25 mouse cellular contexts compared by ENCODE assay signal in genomic region chr9:73896210-73896609, GRCm38 (mm10).
A peak's percentile ranks its signal among the peaks of the same experiment; 100 is the strongest.
DNase-seq lines count a peak whose midpoint lies in the region; ATAC-seq lines count a peak whose summit lies in the region.
"Had no signal": no experiment of that assay in that cellular context is flagged by ENCODE, and none has a peak within 500 bp of the region (broad histone marks: within the 10 kb centered on the region; RNA-seq: fewer than 3 reads in every experiment).

No protein-coding gene starts in this region.

- H3K4me2 ChIP-seq in hindbrain, embryonic 16.5 days (ENCODE audit: low read length): no peak overlapping the region
- no peak overlapping the region for H3K4me2 ChIP-seq in hindbrain, embryonic 11.5 days (replicated peaks; ENCODE audit: low read depth, low read length)
- H3K4me2 ChIP-seq: forebrain, embryonic 12.5 days; heart, embryonic 11.5 days; limb, embryonic 15.5 days; liver, embryonic 15.5 days; neural tube, embryonic 12.5 days had no signal

- H3K9ac ChIP-seq in hindbrain, embryonic 16.5 days (ENCODE audit: low read depth, low read length): no peak overlapping the region
- H3K9ac ChIP-seq in hindbrain, embryonic 11.5 days (ENCODE audit: low read depth, low read length): no peak overlapping the region
- H3K9ac ChIP-seq: forebrain, embryonic 12.5 days; limb, embryonic 15.5 days; liver, embryonic 15.5 days; neural tube, embryonic 12.5 days had no signal

- peak; percentile 68 for ATAC-seq in hindbrain, embryonic 16.5 days
- no peak for ATAC-seq in hindbrain, embryonic 11.5 days (ENCODE audit: low FRiP score)
- ATAC-seq: hindbrain, postnatal 0 days had no signal

- no peaks in the 10 kb centered on the region for H3K36me3 ChIP-seq in hindbrain, embryonic 16.5 days (ENCODE audit: control insufficient read depth, insufficient read depth, low read length)
- H3K36me3 ChIP-seq in hindbrain, embryonic 11.5 days (ENCODE audit: control insufficient read depth, insufficient read depth, low read length): no peaks in the 10 kb centered on the region
- H3K36me3 ChIP-seq: forebrain, embryonic 12.5 days; limb, embryonic 15.5 days; liver, embryonic 15.5 days; midbrain, embryonic 10.5 days; neural tube, embryonic 12.5 days had no signal

- no peaks in the 10 kb centered on the region for H3K27me3 ChIP-seq in hindbrain, embryonic 16.5 days (replicated peaks; ENCODE audit: control insufficient read depth, insufficient read depth, low read length)
- H3K27me3 ChIP-seq in hindbrain, embryonic 11.5 days (ENCODE audit: control insufficient read depth, insufficient read depth, low read length): no peaks in the 10 kb centered on the region
- H3K27me3 ChIP-seq: forebrain, embryonic 12.5 days; limb, embryonic 15.5 days; liver, embryonic 15.5 days; neural tube, embryonic 12.5 days had no signal

- H3K9me3 ChIP-seq in hindbrain, embryonic 16.5 days (ENCODE audit: control insufficient read depth, low read length): peaks cover 3% of the 10 kb centered on the region; the same call in 1 of the 2 replicates
- H3K9me3 ChIP-seq in hindbrain, embryonic 11.5 days (ENCODE audit: control insufficient read depth, low read length): no peaks in the 10 kb centered on the region
- H3K9me3 ChIP-seq: limb, embryonic 15.5 days had no signal

- 75% methylated on average over 3 of the region's 3 CpGs for WGBS in hindbrain, embryonic 16.5 days
- WGBS in hindbrain, embryonic 11.5 days: 91% methylated on average over 3 of the region's 3 CpGs

- no peak overlapping the region for H3K4me3 ChIP-seq in hindbrain, embryonic 16.5 days (ENCODE audit: low read length)
- no peak overlapping the region for H3K4me3 ChIP-seq in hindbrain, embryonic 11.5 days (ENCODE audit: low read depth, low read length)
- H3K4me3 ChIP-seq: forebrain, embryonic 12.5 days; gastrocnemius, adult 2 months; limb, embryonic 15.5 days; liver, embryonic 15.5 days; midbrain, embryonic 10.5 days; neural tube, embryonic 12.5 days had no signal

- no peaks in the 10 kb centered on the region for H3K4me1 ChIP-seq in hindbrain, embryonic 16.5 days (ENCODE audit: control insufficient read depth, insufficient read depth, low read depth, low read length)
- no peaks in the 10 kb centered on the region for H3K4me1 ChIP-seq in hindbrain, embryonic 11.5 days (replicated peaks; ENCODE audit: control insufficient read depth, insufficient read depth, low read length)
- H3K4me1 ChIP-seq: forebrain, embryonic 12.5 days; limb, embryonic 15.5 days; liver, embryonic 15.5 days; midbrain, embryonic 10.5 days; neural tube, embryonic 12.5 days had no signal

- DNase-seq in hindbrain, embryonic 11.5 days (ENCODE audit: low spot score): no peak
- DNase-seq in retina, adult 2 months (ENCODE audit: low read depth, low spot score): peak; percentile 8
- no peak for DNase-seq in retina, embryonic 14.5 days (ENCODE audit: low spot score)
- peak; percentile 20 for DNase-seq in forelimb bud, embryonic 11.5 days (ENCODE audit: low read depth, low spot score)
- no peak for DNase-seq in heart, adult 18-20 months
- no peak for DNase-seq in spleen, postnatal 4 days (ENCODE audit: low spot score in 2 of 2)
- DNase-seq: adrenal gland, postnatal 14 days; cerebellum, adult 18-20 months; gastrocnemius, adult 2 months; heart, postnatal 10 days; kidney, adult 2 months; kidney, postnatal 10 days; layer of hippocampus, postnatal 36 days; right cerebral cortex, postnatal 4 days; thymus, postnatal 14 days had no signal

- no peak overlapping the region for H3K27ac ChIP-seq in hindbrain, embryonic 16.5 days (ENCODE audit: low read depth, low read length)
- H3K27ac ChIP-seq in hindbrain, embryonic 11.5 days (ENCODE audit: low read depth, low read length): no peak overlapping the region
- H3K27ac ChIP-seq: forebrain, embryonic 12.5 days; gastrocnemius, adult 2 months; hindbrain, postnatal 0 days; limb, embryonic 15.5 days; liver, embryonic 15.5 days; macrophage; midbrain, embryonic 10.5 days; neural tube, embryonic 12.5 days; stomach, postnatal 0 days had no signal

Comparison
In these comparisons a context has a peak if more than half of its experiments do, and no peak if none do; other contexts are left out.
1. DNase-seq: peak in retina, adult 2 months (single experiment) and forelimb bud, embryonic 11.5 days (single experiment); none in hindbrain, embryonic 11.5 days (single experiment), retina, embryonic 14.5 days (single experiment), heart, adult 18-20 months (0 of 2) and spleen, postnatal 4 days (0 of 2).